Mouse (Mus musculus) retina, postnatal 7 days (tissue): ENCODE measurements at regions not wholly inside any gene's neighbourhood (a gene's known extent, or its start where the extent isn't known, plus 50 kb on each side); places are given as distances from the start of the nearest gene placed in this dataset.

Source experiments
- DNase-seq: peaks from one replicate; pipeline ENCODE4 v3.0.0-alpha.2; 2012; ENCODE audit warnings: low read depth, low spot score

GRCm38 (mm10) chr2:161341368-161341891 lies 232.6 kb upstream of the Chd6 start:
- DNase-seq, result peak; percentile 24

DNA sequence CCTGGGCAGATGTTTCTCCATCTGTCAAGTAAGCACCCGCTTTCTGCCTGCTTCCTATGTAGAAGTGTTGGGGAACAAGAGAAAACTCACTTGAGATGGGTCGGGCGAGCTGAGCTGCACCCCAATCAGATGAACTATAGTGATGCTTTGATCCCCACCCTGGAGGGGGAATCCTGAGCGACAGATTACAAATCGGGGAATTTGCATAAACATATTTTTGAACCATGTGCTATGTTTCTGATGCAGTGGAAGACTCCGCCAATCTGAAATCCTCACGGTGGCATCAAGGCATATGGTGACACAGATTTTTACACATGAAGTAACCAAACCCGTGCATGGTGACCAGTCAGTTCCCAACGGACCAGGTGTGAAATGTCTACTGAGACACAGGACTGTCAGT lies 231.4 kb upstream of the Chd6 start:
- no peak for DNase-seq

DNA sequence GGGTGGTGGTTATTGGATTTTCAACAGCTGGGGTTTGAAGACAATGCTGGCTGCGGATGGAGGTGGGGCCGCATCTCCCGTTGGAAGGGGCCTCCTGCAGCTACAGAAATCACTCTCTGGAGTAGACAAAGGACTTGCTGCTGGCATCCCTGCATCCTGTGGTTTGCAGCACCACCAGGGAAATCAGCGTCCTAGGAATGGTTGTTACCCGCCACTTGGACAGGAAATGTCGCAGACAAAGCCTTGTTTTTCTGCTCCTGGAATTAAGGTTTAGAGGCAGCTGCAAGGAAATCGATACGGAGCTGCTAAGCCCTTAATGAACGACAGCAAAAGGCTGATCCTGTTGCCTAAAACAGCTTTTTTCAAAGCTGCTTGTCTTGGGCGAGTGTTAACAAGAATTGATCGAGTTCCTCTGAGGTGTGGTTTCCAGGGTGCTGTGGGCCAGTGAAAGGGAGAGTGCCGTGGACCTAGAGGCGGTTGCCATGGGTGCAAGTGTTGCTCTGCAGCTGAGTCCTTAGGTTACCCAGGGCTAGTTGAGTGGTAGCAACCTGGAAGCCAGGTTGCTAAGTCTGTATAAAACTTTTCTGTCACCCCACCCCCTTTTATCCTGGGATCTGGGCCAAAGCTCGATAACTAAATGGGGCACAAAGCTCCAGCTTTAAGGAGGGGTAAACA lies 230.6 kb upstream of the Chd6 start:
- DNase-seq, result no peak

DNA sequence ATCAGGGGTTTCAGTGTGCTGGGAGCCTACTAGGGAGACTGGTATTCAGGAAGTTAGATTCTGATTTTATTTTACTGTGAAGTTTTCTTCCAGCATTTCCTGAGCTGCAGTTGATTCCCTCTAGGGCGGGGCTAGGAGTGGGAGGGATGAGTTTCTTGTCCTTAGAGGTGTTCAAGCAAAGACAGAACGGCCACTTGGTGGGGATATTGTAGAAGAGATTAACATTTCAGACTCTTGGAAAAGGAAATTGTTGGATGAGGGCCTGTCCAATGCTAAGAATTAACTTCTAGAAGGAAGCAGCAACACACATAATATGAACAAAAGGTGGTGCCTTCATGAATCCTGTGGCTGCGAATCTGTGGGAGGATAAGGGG lies 230.1 kb upstream of the Chd6 start:
- DNase-seq, result no peak

- DNase-seq, result peak; percentile 20
Measured at GRCm38 (mm10) chr2:161332653-161333052, 223.8 kb upstream of the Chd6 start.

DNA sequence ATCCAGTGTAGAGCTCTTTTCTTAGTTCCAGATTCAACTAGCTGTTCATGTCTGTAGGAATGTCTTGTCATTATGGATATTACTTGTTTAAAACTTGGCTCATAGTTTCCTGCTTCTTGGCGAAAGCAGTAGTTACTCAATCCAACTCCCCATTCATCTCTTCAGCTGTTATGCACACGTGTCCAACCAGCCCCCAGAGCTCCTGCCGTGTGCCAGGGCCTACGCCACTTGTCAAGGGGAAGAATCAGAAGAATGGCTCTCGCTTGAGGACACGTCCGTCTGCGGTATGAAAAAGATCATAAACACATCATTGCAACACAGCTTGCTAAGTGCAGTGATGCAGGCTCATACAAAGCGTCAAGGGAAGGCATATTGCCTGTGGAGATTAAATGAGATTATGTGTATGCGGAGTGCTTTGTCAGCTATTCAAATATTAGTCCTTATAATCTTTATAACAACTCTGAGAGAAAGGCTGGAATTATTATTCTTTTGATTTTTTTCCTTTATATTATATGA lies 223.0 kb upstream of the Chd6 start:
- DNase-seq, result no peak

GRCm38 (mm10) chr2:161302796-161303195 lies 193.9 kb upstream of the Chd6 start:
- no peak for DNase-seq

DNA sequence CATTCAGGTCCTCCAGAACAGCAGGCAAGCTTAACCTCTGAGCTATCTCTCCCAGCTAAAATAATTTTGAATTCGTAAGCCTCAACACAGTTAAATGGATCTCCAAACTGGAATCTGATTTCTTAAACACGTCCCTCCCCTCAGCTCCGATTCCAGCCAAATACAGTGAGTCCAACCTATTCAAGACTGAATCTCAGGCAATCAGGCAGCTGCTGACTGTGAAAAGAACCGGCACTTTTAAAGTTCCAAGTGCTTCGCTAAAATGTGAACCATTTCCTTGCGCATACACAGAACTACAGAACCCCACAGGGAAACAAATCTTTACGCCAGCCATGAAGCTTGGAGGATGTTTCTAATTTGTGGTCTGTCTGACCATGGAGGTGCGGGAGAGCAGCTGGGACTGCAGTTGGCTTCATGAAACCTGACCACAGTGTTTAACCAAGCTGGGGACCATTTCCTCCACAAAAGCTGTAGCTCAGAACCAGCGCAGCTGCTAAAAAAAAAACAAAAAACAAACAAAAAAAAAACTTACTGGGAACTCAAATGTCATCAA lies 160.1 kb upstream of the Chd6 start:
- no peak for DNase-seq

- DNase-seq, result no peak
Measured at GRCm38 (mm10) chr2:161266476-161266875, 157.6 kb upstream of the Chd6 start.

DNA sequence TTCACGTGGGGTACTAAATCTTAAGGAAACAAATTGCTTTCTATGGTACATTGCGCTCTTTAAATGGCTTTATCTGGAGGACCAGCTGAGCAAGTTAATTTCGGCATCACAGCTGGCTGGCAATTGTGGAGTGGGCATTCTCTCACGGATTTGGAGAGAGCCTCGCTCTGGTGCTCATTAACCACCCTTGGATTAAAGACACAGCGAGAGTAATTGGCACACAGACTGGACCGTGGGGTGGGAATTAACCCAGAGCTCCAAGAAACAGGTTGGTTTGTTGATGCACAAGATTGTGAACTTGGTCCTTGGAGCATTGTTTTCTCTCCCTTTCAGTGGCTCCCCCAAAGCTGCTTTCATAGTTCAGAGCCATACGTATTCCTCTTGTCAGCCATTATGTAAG lies 156.3 kb upstream of the Chd6 start:
- DNase-seq, result peak; percentile 20

DNA sequence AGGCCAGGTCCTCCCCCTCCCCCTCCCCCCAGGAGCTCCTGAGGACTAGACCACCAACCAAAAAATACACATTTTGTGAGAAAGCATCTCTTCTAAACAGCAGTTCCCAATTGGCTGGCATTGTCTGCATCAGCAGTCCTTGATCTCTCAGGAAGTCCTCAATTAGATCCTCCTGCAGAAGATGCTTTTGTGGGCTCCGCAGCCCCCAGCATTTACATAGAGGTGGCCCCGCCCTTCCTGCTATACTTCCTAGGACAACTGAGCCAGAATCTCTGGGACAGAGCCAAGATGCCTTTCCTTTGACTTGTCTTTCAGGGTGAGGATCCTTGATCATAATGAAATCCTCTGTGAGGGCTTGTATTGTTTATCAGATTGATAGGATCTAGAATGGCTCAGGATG lies 143.9 kb upstream of the Chd6 start:
- no peak for DNase-seq

DNA sequence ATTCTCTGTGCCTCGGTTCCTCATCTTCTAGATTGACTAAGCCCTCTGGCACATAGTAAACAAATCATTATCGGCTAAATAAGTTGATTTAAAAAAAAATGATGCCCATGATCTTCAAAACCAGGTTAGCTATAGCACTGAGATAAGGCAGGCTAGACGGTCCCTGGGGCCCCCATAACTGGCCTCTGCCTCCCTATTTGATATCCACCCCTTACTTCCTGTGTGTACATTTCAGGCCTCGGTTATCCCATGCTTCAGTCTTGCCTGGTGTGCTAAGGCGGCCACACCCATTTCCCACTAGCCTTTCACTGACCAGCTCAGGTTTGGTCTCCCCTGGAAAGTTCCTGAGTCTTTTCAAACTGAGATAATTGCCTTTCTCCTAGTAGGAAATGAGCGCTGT lies 132.8 kb upstream of the Chd6 start:
- DNase-seq, result no peak

- no peak for DNase-seq
Measured at GRCm38 (mm10) chr2:161237280-161237819, 128.5 kb upstream of the Chd6 start.

- no peak for DNase-seq
Measured at GRCm38 (mm10) chr2:161233155-161233741, 124.4 kb upstream of the Chd6 start.

DNA sequence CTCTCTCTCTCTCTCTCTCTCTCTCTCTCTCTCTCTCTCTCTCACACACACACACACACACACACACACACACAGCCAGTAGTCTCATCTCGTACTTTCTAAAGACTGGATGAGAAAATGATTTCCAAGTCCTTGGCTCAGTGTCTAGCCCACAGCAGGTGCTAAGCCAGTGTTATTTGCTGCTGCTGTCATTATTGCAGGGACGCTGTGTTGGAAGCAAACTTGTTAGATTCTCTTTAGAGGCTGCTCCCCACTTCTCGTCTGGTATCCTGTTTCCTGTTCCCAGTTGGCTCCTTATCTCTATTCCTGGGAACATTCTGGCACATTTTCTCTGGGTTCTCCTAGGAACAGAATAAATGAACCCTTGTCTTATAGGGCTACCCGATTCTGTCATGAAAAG lies 122.5 kb upstream of the Chd6 start:
- no peak for DNase-seq

GRCm38 (mm10) chr2:161215736-161216135 lies 106.9 kb upstream of the Chd6 start:
- no peak for DNase-seq

DNA sequence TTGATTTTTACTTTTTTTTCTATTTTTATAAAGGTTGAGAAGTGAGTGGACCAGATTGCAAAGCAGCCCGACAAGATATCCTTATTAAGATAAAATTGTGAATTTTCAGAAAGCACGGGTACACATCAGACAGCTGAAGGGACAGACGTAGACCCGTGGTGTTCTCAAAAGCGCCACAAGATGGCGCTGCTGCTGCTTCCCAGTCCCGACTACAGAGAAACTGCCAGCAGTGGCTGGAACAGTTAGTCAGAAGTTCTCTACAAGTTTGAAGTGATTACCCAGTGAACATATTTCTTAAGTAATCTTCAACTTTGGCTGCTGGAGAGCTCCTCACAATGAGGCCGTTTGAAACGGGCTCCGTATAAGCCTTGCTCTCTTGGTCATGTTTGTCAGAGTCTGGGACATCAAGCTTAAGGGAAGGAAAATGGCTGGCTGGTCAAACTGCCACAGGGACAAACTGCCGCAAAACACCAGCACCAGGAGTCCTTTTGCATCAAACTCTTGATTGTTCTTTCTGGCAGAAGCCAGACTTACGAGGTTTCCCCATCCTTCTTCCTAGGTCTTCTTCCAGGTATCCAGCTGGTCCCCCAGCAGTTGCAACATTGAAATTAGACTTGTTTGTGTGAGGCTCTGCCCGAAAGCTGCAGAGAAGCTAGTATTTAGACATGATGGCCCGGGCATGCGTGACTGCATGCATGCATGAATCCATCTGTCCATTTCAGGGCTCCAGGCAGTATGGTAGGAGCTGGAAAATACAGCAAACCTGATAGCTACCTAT lies 106.0 kb upstream of the Chd6 start:
- DNase-seq, result peak; percentile 64

DNA sequence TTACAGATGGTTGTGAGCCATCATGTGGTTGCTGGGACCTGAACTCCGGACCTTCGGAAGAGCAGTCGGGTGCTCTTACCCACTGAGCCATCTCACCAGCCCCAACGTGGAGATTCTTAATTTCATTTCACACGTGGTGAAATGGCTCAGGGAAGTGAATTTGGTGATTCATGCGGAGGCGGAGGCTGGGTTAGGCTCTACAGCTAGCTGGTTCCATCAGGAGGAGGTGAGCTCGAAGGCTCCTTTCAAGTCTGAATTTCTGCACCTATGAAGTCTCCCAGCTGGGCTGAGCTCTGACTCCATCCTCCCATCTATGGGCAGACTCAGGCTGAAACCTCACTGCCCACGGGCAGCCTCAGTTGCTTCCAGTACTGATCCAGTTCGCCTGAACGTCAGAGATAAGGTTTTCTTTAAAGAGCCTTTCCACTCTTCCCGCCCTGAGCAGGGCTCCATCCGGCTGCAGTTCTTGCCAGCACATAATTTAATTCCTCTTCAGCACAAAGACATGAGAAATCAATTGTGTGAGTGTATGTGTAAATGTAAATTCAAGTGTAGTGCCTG lies 103.5 kb upstream of the Chd6 start:
- no peak for DNase-seq

DNA sequence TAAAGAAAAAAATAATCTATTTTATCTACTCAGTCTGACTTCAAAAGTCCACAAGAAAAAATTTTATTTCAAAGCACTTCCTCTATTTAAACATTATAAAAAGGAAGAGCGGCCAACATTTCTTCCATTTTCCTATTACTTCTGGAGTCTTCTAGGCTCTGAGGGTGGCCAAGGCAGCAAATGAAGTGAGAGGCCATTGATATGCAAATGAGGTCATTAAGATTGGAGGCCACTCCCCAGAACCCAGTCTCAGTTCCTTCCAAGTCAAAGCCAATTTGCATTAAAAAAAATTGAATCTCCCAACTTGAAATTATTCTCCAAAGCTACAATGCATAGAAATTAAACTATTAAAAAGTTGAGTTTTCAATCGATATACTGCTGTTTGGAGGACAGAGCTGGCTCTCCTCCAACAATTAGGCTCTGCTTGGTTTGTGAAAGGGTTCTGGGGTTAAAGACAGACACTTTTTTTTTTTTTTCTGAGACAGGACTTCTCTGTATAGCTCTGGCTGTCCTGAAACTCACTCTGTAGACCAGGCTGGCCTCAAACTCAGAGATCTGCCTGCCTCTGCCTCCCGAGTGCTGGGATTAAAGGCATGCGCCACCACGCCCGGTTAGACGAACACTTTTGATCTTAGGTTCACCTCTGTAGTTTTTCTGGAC lies 88.0 kb upstream of the Chd6 start:
- no peak for DNase-seq

GRCm38 (mm10) chr2:161187516-161187915 lies 78.6 kb upstream of the Chd6 start:
- no peak for DNase-seq

GRCm38 (mm10) chr2:161185122-161185521 lies 76.2 kb upstream of the Chd6 start:
- DNase-seq, result peak; percentile 24
